8 mouse cellular contexts compared by ENCODE assay signal in genomic region chr6:31412487-31412886, GRCm38 (mm10). TPM values are rescaled to one million over a fixed set of nuclear protein-coding genes. Genes with fewer than 3 reads are reported as not detected.
DNase-seq lines count a peak whose midpoint lies in the region; ATAC-seq and TF ChIP-seq lines count a peak whose summit lies in the region.

No protein-coding gene starts in this region.

- no peak overlapping the region for H3K4me2 ChIP-seq in hindbrain, embryonic 14.5 days (replicated peaks)
- H3K4me2 ChIP-seq in forebrain, postnatal 0 days (ENCODE audit: low read depth): no peak overlapping the region
- no peak overlapping the region for H3K4me2 ChIP-seq in lung, postnatal 0 days (replicated peaks; ENCODE audit: low read depth, low read length)

- H3K4me1 ChIP-seq in hindbrain, embryonic 10.5 days (replicated peaks): peaks cover 25% of the 10 kb centered on the region
- H3K4me1 ChIP-seq in hindbrain, embryonic 14.5 days (replicated peaks; ENCODE audit: control insufficient read depth, insufficient read depth, low read length): peaks cover 13% of the 10 kb centered on the region
- H3K4me1 ChIP-seq in forebrain, postnatal 0 days (ENCODE audit: insufficient read depth): no peaks in the 10 kb centered on the region
- peaks cover 7% of the 10 kb centered on the region; the same call in 1 of the 2 replicates for H3K4me1 ChIP-seq in lung, postnatal 0 days (ENCODE audit: insufficient read depth, low read depth, low read length)

- no peak for ATAC-seq in hindbrain, embryonic 14.5 days (ENCODE audit: low FRiP score)
- ATAC-seq in forebrain, postnatal 0 days: peak; percentile 38; the same call in 1 of the 2 replicates
- ATAC-seq in lung, postnatal 0 days: peak; percentile 54; the same call in 1 of the 2 replicates

- TF ChIP-seq EP300 in lung, postnatal 0 days (IDR thresholded peaks at IDR 0.05): no peak

- no peak overlapping the region for H3K4me3 ChIP-seq in hindbrain, embryonic 10.5 days
- no peak overlapping the region for H3K4me3 ChIP-seq in hindbrain, embryonic 14.5 days (replicated peaks; ENCODE audit: low read length)
- no peak overlapping the region for H3K4me3 ChIP-seq in forebrain, postnatal 0 days (ENCODE audit: low read depth, low read length)
- no peak overlapping the region for H3K4me3 ChIP-seq in lung, postnatal 0 days (ENCODE audit: low read depth, low read length)

- TF ChIP-seq CTCF in forebrain, postnatal 0 days (IDR thresholded peaks at IDR 0.05; ENCODE audit: low read depth): peak; percentile 48
- TF ChIP-seq CTCF in lung, postnatal 0 days (IDR thresholded peaks at IDR 0.05): peak; percentile 69

- no peaks in the 10 kb centered on the region for H3K9me3 ChIP-seq in hindbrain, embryonic 10.5 days
- no peaks in the 10 kb centered on the region for H3K9me3 ChIP-seq in hindbrain, embryonic 14.5 days (ENCODE audit: control insufficient read depth, low read length)
- H3K9me3 ChIP-seq in forebrain, postnatal 0 days (ENCODE audit: low read length): no peaks in the 10 kb centered on the region
- no peaks in the 10 kb centered on the region for H3K9me3 ChIP-seq in lung, postnatal 0 days (ENCODE audit: low read length)

- no peaks in the 10 kb centered on the region for H3K36me3 ChIP-seq in hindbrain, embryonic 10.5 days
- no peaks in the 10 kb centered on the region for H3K36me3 ChIP-seq in hindbrain, embryonic 14.5 days (replicated peaks; ENCODE audit: control insufficient read depth, insufficient read depth)
- H3K36me3 ChIP-seq in forebrain, postnatal 0 days (ENCODE audit: insufficient read depth): no peaks in the 10 kb centered on the region
- no peaks in the 10 kb centered on the region for H3K36me3 ChIP-seq in lung, postnatal 0 days (ENCODE audit: insufficient read depth, low read length)

- peak; percentile 17 for DNase-seq in hindbrain, embryonic 10.5 days (ENCODE audit: low spot score)
- DNase-seq in hindbrain, embryonic 14.5 days (ENCODE audit: low spot score): no peak
- peak; percentile 74 for DNase-seq in CD4-positive, CD25-positive, alpha-beta regulatory T cell, adult 2 months (ENCODE audit: low read depth, low spot score)
- DNase-seq in forebrain, postnatal 0 days: no peak
- peak; percentile 78 for DNase-seq in lung, postnatal 0 days (ENCODE audit: low spot score)
- no peak for DNase-seq in frontal cortex, postnatal 10 days (ENCODE audit: low spot score in 2 of 2)
- DNase-seq in cerebellum, adult 11 months: no peak
- no peak for DNase-seq in cerebellum, postnatal 25 days

- no peak overlapping the region for H3K9ac ChIP-seq in hindbrain, embryonic 14.5 days
- H3K9ac ChIP-seq in forebrain, postnatal 0 days: no peak overlapping the region
- no peak overlapping the region for H3K9ac ChIP-seq in lung, postnatal 0 days (replicated peaks; ENCODE audit: low read depth)

- no peaks in the 10 kb centered on the region for H3K27me3 ChIP-seq in hindbrain, embryonic 10.5 days (ENCODE audit: insufficient read depth, poor library complexity, severe bottlenecking)
- no peaks in the 10 kb centered on the region for H3K27me3 ChIP-seq in hindbrain, embryonic 14.5 days (ENCODE audit: control insufficient read depth, insufficient read depth, low read length)
- H3K27me3 ChIP-seq in forebrain, postnatal 0 days (ENCODE audit: insufficient read depth, low read length): no peaks in the 10 kb centered on the region
- H3K27me3 ChIP-seq in lung, postnatal 0 days (replicated peaks; ENCODE audit: insufficient read depth, low read length): no peaks in the 10 kb centered on the region

- H3K27ac ChIP-seq in hindbrain, embryonic 10.5 days: no peak overlapping the region
- no peak overlapping the region for H3K27ac ChIP-seq in hindbrain, embryonic 14.5 days
- H3K27ac ChIP-seq in forebrain, postnatal 0 days (ENCODE audit: low read depth, low read length): no peak overlapping the region
- H3K27ac ChIP-seq in lung, postnatal 0 days (ENCODE audit: low read length): no peak overlapping the region

RNA-seq across cellular contexts. Expression of gene Mkln1, which starts 14.0 kb away (rescaled TPM):
- 201 and 212 TPM in 2 replicates for polyA plus RNA-seq in hindbrain, embryonic 10.5 days (2016; fragmentation: Nextera tagmentation; extraction: Ambion mirVana)
- polyA plus RNA-seq in hindbrain, embryonic 14.5 days (2014; fragmentation: Nextera tagmentation; extraction: Ambion mirVana): 131 and 136 TPM in 2 replicates
- total RNA-seq in forebrain, postnatal 0 days (2014; rRNA removed): 93.2 and 119 TPM in 2 replicates
- 84.1 and 93.5 TPM in 2 replicates for polyA plus RNA-seq in forebrain, postnatal 0 days (2015; fragmentation: Nextera tagmentation; extraction: Ambion mirVana)
- 127 and 144 TPM in 2 replicates for polyA plus RNA-seq in lung, postnatal 0 days (2015; fragmentation: Nextera tagmentation; extraction: Ambion mirVana)

Comparison
In these comparisons a context has a peak if more than half of its experiments do, and no peak if none do; other contexts are left out.
1. DNase-seq: peak in hindbrain, embryonic 10.5 days (single experiment), CD4-positive, CD25-positive, alpha-beta regulatory T cell, adult 2 months (single experiment) and lung, postnatal 0 days (single experiment); none in hindbrain, embryonic 14.5 days (single experiment), forebrain, postnatal 0 days (single experiment), frontal cortex, postnatal 10 days (0 of 2), cerebellum, adult 11 months (single experiment) and cerebellum, postnatal 25 days (0 of 2).